Mouse (Mus musculus) kidney, adult 2 months (tissue): ENCODE measurements around the gene Tbc1d25.

Experiments
- CTCF ChIP-seq: fragments of 200-500 bp; conservative IDR thresholded peaks from 2 replicates; pipeline ENCODE4 v1.5.1; 2011; ENCODE audit warnings: low read depth, mild to moderate bottlenecking, control low read depth, low read length, moderate library complexity, mixed read lengths; ENCODE audit not compliant: insufficient read depth, insufficient read length
- POLR2A ChIP-seq: fragments of 200-500 bp; IDR thresholded peaks from one replicate; pipeline ENCODE4 v1.6.1; 2011; ENCODE audit warnings: low read depth, low read length, control low read depth

- TF ChIP-seq POLR2A (no peak), CTCF (no peak)
These were observed 27.1 kb upstream of the Tbc1d25 start for GRCm38 (mm10) chrX:8203105-8203504.
